Mouse (Mus musculus) kidney, adult 2 months (tissue): Measurements from ENCODE around the gene Pced1b.

Experiments
- CTCF ChIP-seq: fragments of 200-500 bp; conservative IDR thresholded peaks from 2 replicates; pipeline ENCODE4 v1.5.1; 2011; ENCODE audit warnings: low read depth, mild to moderate bottlenecking, control low read depth, low read length, moderate library complexity, mixed read lengths; ENCODE audit not compliant: insufficient read depth, insufficient read length
- POLR2A ChIP-seq: fragments of 200-500 bp; IDR thresholded peaks from one replicate; pipeline ENCODE4 v1.6.1; 2011; ENCODE audit warnings: low read depth, low read length, control low read depth

DNA sequence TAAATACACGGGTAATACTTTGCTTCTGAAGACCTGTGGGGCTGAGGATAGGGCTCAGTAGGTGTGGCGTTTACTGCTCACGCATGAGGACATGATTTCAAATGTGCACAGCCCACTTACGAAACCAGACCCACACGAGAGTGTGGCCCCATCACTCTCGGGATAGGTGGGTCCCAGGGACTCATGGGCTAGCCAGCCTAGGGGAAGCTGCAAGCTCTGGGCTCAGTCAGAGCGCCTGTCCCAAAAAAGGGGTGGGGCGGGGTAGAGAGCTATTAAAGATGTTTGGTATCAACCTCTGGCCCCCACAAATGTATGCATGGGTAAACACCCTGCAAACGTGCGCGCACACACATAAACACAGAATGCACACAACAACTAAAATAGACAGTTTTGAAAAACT, 9.5 kb downstream of the Pced1b start:
- no peak for TF ChIP-seq POLR2A
- no peak for TF ChIP-seq CTCF
